Mouse (Mus musculus) lung, embryonic 16.5 days (tissue): ENCODE data around the gene Cpt1a. TPM values are rescaled to one million over a fixed set of nuclear protein-coding genes. Genes with fewer than 3 reads are reported as not detected.
A peak's percentile ranks its signal among the peaks of the same experiment; 100 is the strongest.

Experiments used
- ATAC-seq: fragments of 200-750 bp; cut with Nextera tagmentation; 2 replicates; pipeline ENCODE4 v1.8.0; 2017; ENCODE audit warnings: low read depth, mild to moderate bottlenecking, moderate library complexity
- H3K27ac ChIP-seq: fragments of 300-500 bp; sonication (generic); 2 replicates; pipeline ENCODE4 v1.5.1; 2014; ENCODE audit warnings: mild to moderate bottlenecking, control low read depth, low read length
- H3K27me3 ChIP-seq: fragments of 300-500 bp; sonication (generic); 2 replicates; pipeline ENCODE4 v1.6.1; 2014; ENCODE audit warnings: low read depth, low read length, mixed read lengths; ENCODE audit not compliant: control insufficient read depth, insufficient read depth
- H3K36me3 ChIP-seq: fragments of 300-500 bp; sonication (generic); 2 replicates; pipeline ENCODE4 v1.6.1; 2014; ENCODE audit warnings: low read length; ENCODE audit not compliant: control insufficient read depth, insufficient read depth
- H3K4me1 ChIP-seq: fragments of 300-500 bp; sonication (generic); replicated peaks from 2 replicates; pipeline ENCODE4 v1.6.1; 2014; ENCODE audit warnings: low read length, mixed read lengths; ENCODE audit not compliant: control insufficient read depth, insufficient read depth
- H3K4me2 ChIP-seq: fragments of 300-500 bp; sonication (generic); 2 replicates; pipeline ENCODE4 v1.6.1; 2014; ENCODE audit warnings: low read depth, low read length, control low read depth
- H3K4me3 ChIP-seq: fragments of 300-500 bp; sonication (generic); 2 replicates; pipeline ENCODE4 v1.5.1; 2014; ENCODE audit warnings: mild to moderate bottlenecking, low read length, control low read depth
- H3K9ac ChIP-seq: fragments of 300-500 bp; sonication (generic); 2 replicates; pipeline ENCODE4 v1.6.1; 2014; ENCODE audit warnings: low read length, control low read depth
- H3K9me3 ChIP-seq: fragments of 300-500 bp; sonication (generic); 2 replicates; pipeline ENCODE4 v1.6.1; 2016; ENCODE audit warnings: low read length; ENCODE audit not compliant: control insufficient read depth
- WGBS: fragments of 180-500 bp; shearing (Covaris S2); extraction: QIAGEN DNeasy Blood & Tissue Kit; methylation state at CpG from one replicate; pipeline ENCODE4 v1.1.7; 2014; 5-methylcytosine and 5-hydroxymethylcytosine counted together
- polyA plus RNA-seq: library from polyadenylated mRNA; unstranded; fragments of >200 nt; fragmentation: Nextera tagmentation; extraction: Ambion mirVana; gene quantifications from 2 replicates; pipeline ENCODE4 v1.2.1, GENCODE M21; 2015

Gene Cpt1a
- polyA plus RNA-seq, 1 experiment from 2014 or later = 26.8 TPM

DNA sequence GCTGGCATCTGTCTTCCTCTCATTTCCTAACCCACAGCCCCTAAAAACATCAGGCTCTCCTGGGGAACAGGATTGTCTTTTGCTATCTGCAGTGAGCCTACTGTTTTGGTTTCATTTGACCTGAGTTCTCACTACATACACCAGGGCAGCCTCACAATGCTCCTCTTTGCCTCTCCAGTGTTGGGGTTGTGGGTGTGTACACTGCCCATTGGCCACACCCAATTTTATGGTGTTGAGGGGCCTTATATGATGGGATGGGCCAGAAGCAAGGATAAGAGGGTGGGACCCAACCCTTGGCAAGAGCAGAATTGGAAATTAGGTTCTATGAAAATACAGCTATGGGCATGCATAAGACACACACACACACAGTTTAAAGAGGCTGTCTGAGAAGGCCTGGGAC is 25.1 kb upstream of the Cpt1a start:
- Histone ChIP-seq H3K9me3 (no peaks in the 10 kb centered on the region), H3K4me1 (no peaks in the 10 kb centered on the region), H3K36me3 (no peaks in the 10 kb centered on the region), H3K4me2 (no peak overlapping the region), H3K27ac (no peak overlapping the region), H3K27me3 (no peaks in the 10 kb centered on the region), H3K4me3 (no peak overlapping the region), H3K9ac (no peak overlapping the region)
- no peak for ATAC-seq

DNA sequence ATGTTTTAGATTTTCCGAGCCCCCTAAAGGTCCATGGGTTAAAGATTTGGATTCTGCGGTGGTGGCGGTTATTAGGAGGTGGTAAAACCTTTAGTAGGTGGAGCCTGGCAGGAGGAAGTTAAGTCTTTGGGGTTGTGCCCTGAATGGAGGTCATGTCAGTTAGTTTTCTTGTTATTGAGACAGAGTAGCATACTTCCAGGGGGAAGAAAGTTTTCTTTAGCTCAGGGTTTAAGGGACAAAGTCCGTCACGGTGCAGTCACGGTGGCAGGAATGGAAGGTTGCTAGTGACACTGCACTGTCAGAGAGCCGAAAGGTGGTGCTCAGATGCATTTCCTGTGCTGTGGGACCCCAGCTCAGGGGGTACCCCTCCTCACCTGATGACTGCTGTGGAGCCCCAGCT is 24.4 kb upstream of the Cpt1a start:
- no peak for ATAC-seq

DNA sequence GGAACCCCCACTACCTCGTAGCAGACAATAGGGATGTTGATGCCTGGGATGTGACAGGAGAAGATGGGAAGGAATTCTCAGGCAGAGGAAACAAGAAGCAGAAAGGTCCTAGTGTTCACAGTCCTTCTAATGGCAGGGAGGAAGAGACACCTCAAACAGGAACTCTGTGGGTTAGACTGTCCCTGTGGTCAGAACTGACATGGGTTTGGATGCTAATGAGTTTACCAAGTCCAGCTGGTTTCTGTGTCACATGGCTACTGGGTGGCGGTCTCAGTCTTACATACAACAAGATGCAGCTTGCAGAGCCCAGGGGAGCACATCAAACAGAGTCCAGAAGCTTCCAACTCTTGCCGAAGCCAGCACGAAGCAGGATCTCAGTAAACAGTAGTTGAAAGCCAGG is 18.1 kb upstream of the Cpt1a start:
- Histone ChIP-seq H3K27me3 (no peaks in the 10 kb centered on the region), H3K4me3 (no peak overlapping the region), H3K4me1 (no peaks in the 10 kb centered on the region), H3K9ac (no peak overlapping the region), H3K4me2 (no peak overlapping the region), H3K9me3 (no peaks in the 10 kb centered on the region), H3K36me3 (no peaks in the 10 kb centered on the region), H3K27ac (no peak overlapping the region)
- no peak for ATAC-seq
- 58% methylated on average over 4 of the region's 4 CpGs for WGBS

More for the DNA sequence above, 24.4 kb upstream of the Cpt1a start:
- Histone ChIP-seq H3K9me3 (no peaks in the 10 kb centered on the region), H3K9ac (no peak overlapping the region), H3K4me2 (no peak overlapping the region), H3K4me3 (no peak overlapping the region), H3K27me3 (no peaks in the 10 kb centered on the region), H3K36me3 (no peaks in the 10 kb centered on the region), H3K4me1 (no peaks in the 10 kb centered on the region), H3K27ac (no peak overlapping the region)
- WGBS = 76% methylated on average over 7 of the region's 7 CpGs

DNA sequence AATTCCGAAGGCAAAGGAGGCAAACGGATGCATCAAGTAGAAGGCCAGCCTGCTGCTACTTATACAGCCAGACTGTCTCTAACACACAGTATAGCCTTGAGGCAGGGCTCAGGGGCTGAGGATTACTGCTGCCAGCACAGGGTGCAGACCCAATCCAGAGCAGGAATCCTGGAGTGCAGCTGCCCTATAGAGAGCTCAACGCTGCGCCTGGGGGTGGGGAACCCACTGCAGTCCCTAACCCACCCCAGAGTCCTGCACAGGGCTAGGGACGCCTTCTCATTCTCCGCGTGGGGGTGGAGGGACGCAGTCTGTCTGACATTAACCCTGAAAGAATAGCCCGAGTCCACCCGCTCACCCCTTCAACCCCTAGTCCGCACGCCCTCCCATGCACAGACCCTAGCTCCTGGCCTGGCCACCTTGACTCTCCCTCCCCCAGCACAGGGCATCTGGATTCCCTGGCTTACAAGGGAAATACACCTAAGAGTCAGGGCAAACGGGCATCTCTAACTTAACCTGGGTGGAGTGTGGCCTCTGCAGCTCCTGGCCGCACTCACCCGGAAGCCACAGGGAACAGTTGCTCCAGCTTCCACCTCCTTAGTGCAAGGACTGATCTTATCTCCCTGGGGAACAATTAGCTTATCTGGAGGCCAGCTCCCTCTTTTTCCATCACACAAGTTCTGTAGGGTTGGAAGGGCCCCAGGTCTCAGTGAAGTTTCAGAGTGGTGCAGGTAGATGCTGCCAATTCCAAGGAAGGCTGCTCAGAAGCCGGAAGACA is 14.8 kb upstream of the Cpt1a start:
- Histone ChIP-seq H3K27me3 (no peaks in the 10 kb centered on the region), H3K9me3 (no peaks in the 10 kb centered on the region; the same call in 1 of the 2 replicates), H3K9ac (no peak overlapping the region), H3K27ac (no peak overlapping the region), H3K4me1 (no peaks in the 10 kb centered on the region), H3K4me2 (no peak overlapping the region), H3K36me3 (no peaks in the 10 kb centered on the region), H3K4me3 (no peak overlapping the region)
- ATAC-seq = no peak
- WGBS = 45% methylated on average over 16 of the region's 16 CpGs

GRCm38 (mm10) chr19:3319341-3319740 is 2.8 kb upstream of the Cpt1a start:
- Histone ChIP-seq H3K36me3 (no peaks in the 10 kb centered on the region), H3K27me3 (no peaks in the 10 kb centered on the region), H3K4me2 (no peak overlapping the region), H3K9ac (no peak overlapping the region), H3K4me3 (no peak overlapping the region), H3K27ac (no peak overlapping the region), H3K4me1 (peaks cover 14% of the 10 kb centered on the region), H3K9me3 (no peaks in the 10 kb centered on the region)
- ATAC-seq = no peak
- 74% methylated on average over 2 of the region's 2 CpGs for WGBS

DNA sequence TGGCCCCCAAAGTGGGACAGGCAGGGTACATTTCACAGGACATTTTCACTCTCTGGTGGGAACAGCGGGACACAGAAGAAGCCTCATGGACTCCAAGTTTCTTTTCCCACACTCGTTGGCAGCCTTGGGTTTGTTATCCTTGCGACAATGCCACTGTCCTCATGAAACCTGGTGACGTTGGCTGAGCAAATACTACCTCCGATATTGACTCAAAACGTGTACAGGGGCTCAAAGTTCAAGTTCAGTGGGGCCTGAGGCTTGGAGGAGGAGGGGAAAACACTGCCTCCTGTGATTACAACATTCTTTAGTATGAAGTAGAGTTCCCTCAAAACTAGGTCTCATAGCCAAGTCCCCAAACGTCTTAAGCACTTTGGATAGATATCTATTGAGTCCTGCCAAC is 2.0 kb upstream of the Cpt1a start:
- Histone ChIP-seq H3K27ac (no peak overlapping the region), H3K36me3 (no peaks in the 10 kb centered on the region), H3K9me3 (no peaks in the 10 kb centered on the region), H3K4me1 (peaks cover 20% of the 10 kb centered on the region), H3K4me2 (no peak overlapping the region), H3K9ac (no peak overlapping the region), H3K4me3 (no peak overlapping the region), H3K27me3 (no peaks in the 10 kb centered on the region)
- ATAC-seq = no peak
- 53% methylated on average over 7 of the region's 7 CpGs for WGBS

DNA sequence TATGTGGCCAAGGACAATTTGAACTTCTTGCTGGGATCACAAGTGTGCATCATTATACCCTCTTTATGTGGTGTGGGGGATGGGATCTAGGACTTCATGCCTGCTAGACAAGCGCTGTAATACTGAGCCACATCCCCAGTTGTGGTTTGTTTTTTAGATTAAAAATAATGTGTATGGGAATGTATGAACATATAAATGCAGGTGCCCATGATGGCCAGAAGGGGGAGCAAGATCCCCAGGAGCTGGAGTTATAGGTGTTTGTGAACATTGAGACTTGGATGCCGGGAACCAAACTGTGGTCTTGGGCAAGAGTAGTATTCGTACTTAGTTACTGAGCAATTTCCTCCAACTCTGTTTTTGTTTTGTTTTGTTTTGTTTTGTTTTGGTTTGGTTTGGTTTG is 1.3 kb upstream of the Cpt1a start:
- no peak overlapping the region for H3K4me3 ChIP-seq
- no peak for ATAC-seq
- peaks cover 21% of the 10 kb centered on the region for H3K4me1 ChIP-seq
- no peaks in the 10 kb centered on the region for H3K9me3 ChIP-seq
- no peaks in the 10 kb centered on the region for H3K36me3 ChIP-seq
- WGBS = 78% methylated on average over 3 of the region's 3 CpGs
- H3K9ac ChIP-seq = no peak overlapping the region
- no peak overlapping the region for H3K27ac ChIP-seq
- no peak overlapping the region for H3K4me2 ChIP-seq
- H3K27me3 ChIP-seq = no peaks in the 10 kb centered on the region

DNA sequence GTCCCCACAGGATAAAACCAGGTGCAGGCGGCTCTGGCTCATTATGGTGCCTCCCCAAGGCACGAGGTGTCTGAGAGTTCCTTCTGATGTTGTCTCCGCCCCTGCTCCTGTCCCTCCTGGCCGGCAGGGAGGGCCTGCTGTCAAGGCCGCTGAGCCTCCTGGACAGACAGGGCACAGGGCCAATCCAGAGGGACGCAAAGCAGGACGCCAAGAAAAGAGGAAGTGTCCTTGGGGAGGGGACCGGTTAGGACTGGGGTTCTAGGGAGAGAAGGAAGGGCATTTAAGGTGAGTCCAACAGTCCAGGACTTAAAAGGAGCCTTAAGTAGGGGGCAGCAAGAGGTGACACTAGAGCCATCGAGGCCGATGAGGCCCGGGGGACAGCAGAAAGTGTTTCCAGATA is 517 bp upstream of the Cpt1a start:
- H3K27ac ChIP-seq = peak overlapping the region; percentile 19; the same call in 1 of the 2 replicates
- H3K4me1 ChIP-seq = peaks cover 29% of the 10 kb centered on the region
- peak overlapping the region; percentile 78 for H3K4me3 ChIP-seq
- no peaks in the 10 kb centered on the region for H3K27me3 ChIP-seq
- H3K4me2 ChIP-seq = peak overlapping the region; percentile 99
- H3K9ac ChIP-seq = peak overlapping the region; percentile 72
- peak; percentile 17; the same call in 1 of the 2 replicates for ATAC-seq
- no peaks in the 10 kb centered on the region for H3K9me3 ChIP-seq
- 5% methylated on average over 11 of the region's 11 CpGs for WGBS
- no peaks in the 10 kb centered on the region for H3K36me3 ChIP-seq

GRCm38 (mm10) chr19:3323201-3323621 is 1.1 kb downstream of the Cpt1a start:
- Histone ChIP-seq H3K27ac (peak overlapping the region; percentile 96; the same call in 1 of the 2 replicates), H3K36me3 (no peaks in the 10 kb centered on the region), H3K9me3 (no peaks in the 10 kb centered on the region), H3K4me1 (peaks cover 30% of the 10 kb centered on the region), H3K27me3 (no peaks in the 10 kb centered on the region), H3K9ac (peak overlapping the region; percentile 72), H3K4me2 (peak overlapping the region; percentile 99), H3K4me3 (peak overlapping the region; percentile 78)
- ATAC-seq = peak; percentile 84
- 1% methylated on average over 46 of the region's 47 CpGs for WGBS
